Mouse (Mus musculus): ENCODE data around the gene Cct8l1.

GRCm38 (mm10) chr5:25544566-25544965, 28.7 kb downstream of the Cct8l1 start:
- TF ChIP-seq EP300 (IDR thresholded peaks at IDR 0.05; ENCODE audit: low read depth) (no peak), CTCF (IDR thresholded peaks at IDR 0.05; ENCODE audit: low read depth) (no peak)
